Mouse (Mus musculus) gastrocnemius, postnatal 36 days (tissue): ENCODE measurements around the gene Rnf181. TPM values are rescaled to one million over a fixed set of nuclear protein-coding genes. Genes with fewer than 3 reads are reported as not detected.
A peak's percentile ranks its signal among the peaks of the same experiment; 100 is the strongest.

Experiments
- DNase-seq, 2 experiments: peaks; one replicate each; pipeline ENCODE4 v3.0.0; 2022
- intact Hi-C: fragments of 180-260 bp; cut with DNase I; formaldehyde crosslinking; loops from one replicate; pipeline ENCODE4 v1.15.1; 2025
- total RNA-seq, 2 experiments: library from RNA; stranded (reverse); gene quantifications; 2 replicates each; pipeline ENCODE4 v1.2.3; 2021

Rnf181 gene
- total RNA-seq, 2 experiments from 2014 or later, result 23.7 to 24.2 TPM

DNA sequence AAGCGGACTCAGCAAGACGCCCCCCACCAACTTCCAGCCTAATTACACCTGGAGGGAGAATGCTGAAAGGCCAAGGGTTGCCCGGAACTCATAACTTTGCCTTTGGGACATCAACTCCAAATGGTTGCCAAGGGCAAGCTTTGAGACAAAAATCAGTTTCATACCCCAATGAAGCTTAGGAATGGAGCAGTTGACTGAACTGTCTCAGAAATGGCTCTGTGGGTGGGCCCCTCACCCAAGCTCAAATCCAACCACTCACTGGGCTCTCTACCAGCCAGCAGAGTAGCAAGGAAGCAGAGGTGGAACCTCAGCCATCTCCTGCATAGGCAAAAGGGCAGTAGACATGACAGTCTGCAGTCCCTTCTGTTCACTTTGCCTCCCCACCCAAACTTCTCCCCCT is 21.1 kb upstream of the Rnf181 start:
- no peak for DNase-seq

DNA sequence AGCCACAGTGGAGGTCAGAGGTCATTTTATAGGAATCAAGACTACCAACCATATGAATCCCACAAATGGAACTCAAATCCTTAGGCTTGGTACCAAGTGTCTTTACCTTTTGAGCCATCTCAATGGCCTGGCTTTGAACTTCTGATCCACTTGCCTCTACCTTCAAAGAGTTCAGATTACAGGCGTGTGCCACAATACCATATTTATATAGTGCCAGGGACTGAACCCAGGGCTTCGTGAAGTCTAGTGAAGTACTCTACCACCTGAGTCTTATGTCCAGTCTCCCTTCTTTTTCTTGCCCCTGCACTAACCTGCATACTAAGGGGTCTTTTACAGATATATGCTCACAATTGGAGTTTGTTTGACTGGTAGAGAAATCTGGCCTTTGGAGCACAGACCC is 19.8 kb upstream of the Rnf181 start:
- no peak for DNase-seq
- intact Hi-C loops, result no loop called here

More for the DNA sequence above, 21.1 kb upstream of the Rnf181 start:
- intact Hi-C loops, result no loop called here

- DNase-seq, result no peak
- intact Hi-C loops, result no loop called here
Measured at GRCm38 (mm10) chr6:72385258-72385657, 18.5 kb upstream of the Rnf181 start.

DNA sequence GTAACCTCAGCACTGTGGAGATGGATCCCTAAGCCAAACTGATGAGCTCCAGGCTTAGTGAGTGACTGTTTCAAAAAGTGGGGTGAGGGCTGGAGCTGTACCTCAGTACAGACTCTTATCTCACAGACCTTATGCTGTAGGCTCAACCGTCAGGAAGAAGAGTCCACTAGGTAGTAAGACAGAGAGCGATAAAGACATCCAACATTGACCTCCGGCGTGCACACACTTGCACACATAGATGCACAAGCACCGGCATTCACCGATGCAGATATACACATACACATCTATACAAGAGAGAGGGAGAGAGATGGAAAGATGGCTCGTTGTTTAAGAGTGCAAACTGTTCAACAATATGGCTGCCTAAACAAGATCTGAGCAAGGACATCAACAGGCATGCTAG is 17.2 kb upstream of the Rnf181 start:
- DNase-seq, result no peak
- intact Hi-C loops, result no loop called here

DNA sequence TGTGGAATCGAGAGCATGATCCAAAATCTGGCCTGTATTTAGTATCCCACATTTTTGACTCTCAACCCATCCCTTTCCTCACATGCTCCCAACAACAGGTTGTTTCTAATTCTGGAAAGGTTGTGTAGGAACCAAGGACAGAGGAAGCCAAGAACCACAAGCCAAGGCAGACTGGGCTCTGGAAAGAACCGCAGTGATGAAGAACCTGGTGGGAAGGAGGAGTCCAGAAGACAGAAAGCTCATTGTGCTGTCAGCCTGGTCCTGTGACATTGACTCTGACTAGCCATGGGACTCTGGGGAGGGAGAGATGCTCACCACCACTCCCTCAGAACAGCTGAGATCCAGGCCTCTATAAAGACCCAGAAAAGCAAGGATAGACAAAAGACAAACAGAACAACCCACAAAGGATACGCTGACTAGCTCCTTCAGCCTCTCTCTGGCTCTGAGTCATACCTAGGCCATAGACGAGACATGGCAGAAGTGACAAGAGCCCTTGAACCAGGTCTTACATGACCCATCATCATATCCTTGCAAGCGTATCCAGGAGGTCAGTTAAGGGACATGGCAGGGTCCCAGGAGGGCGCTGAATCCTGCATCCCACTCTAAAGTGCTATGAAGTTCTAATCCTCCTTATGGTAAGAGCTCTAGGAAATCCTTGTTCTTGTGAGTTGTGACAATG is 16.5 kb upstream of the Rnf181 start:
- DNase-seq, result no peak
- intact Hi-C loops, result no loop called here

- intact Hi-C loops, result no loop called here
Measured at GRCm38 (mm10) chr6:72382494-72382893, 15.7 kb upstream of the Rnf181 start.

DNA sequence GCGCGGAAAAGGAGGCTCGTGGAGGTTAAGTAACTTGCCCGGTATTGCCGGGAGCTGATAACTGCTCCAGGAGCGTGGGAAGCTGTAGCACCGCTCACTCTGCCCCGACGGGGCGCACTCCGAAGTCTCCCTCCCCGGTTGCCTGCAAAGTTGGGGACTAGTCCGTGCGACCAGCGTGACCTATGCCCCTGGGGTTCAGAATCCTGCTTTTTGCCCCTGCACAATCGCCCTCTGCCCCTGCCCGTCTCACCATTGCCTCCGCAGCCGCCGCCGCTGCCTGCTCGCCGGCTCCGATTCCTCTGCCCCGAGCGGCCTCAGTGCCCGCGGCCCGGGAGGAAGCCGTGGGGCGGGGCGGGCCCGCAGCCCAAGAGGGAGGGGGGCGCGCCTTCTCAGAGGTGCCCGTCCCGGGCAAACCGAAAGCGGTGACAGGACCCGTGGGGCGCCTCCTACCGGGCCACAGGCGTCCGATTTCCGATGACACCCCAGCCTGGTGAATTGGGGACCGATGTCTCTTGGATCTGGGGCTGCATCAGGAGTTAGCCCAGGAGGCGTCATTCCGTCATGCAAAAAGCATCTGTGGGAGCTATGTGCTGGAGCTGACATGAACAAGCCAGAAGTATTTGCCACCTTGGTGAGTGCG is 13.5 kb upstream of the Rnf181 start, which contains the start of gene Vamp5:
Vamp5 (minus strand) TSS at position 338 of the 640 bp plus-strand sequence.
- intact Hi-C loops, result no loop called here
- DNase-seq, result peak; percentile 79

More at GRCm38 (mm10) chr6:72382494-72382893, 15.7 kb upstream of the Rnf181 start:
- no peak for DNase-seq

DNA sequence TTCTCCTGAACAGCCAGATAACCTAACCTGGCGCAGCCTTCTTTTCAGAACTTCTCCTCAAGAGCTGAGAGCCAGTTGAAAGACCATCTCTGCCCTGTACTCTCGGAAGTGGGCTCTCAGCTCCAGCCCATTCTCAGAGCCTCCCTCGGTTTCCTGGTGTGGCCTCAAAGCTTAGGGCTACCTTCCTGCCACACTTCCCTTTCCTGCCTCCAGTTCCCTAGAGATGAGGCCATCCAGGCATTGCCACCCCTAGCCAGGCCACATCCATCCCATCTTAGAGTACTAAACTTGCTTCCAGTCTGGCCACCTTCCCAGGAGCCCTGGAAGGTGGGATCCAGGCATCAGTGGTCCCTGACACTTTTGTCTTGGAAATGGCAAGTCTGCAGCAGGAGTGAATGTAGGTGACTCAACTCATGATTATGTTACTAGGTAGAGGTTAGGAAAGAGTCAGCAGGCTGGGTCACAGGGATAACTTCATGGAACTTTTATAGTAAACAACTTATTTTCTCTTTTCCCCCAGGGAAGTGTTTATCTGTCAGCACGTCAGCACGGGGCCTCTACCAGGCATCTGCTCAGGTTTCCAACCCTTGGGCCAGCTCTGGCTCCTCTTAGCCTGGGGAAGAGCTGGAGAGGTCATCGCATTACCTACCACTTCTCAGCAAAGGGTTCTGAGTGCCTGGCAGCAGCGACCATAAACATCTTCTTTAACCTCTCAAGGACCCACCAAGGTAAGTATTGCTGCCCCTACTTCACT is 12.8 kb upstream of the Rnf181 start:
- peak; percentile 19 to 39 for DNase-seq
- intact Hi-C loops, result no loop called here

GRCm38 (mm10) chr6:72378510-72379234 is 11.9 kb upstream of the Rnf181 start:
- intact Hi-C loops, result no loop called here
- no peak for DNase-seq

GRCm38 (mm10) chr6:72374820-72375563 is 8.2 kb upstream of the Rnf181 start:
- DNase-seq, result no peak
- intact Hi-C loops, result no loop called here

GRCm38 (mm10) chr6:72374206-72374605 is 7.5 kb upstream of the Rnf181 start:
- no peak for DNase-seq
- intact Hi-C loops, result no loop called here

GRCm38 (mm10) chr6:72373184-72373583 is 6.4 kb upstream of the Rnf181 start:
- intact Hi-C loops, result no loop called here
- no peak for DNase-seq

DNA sequence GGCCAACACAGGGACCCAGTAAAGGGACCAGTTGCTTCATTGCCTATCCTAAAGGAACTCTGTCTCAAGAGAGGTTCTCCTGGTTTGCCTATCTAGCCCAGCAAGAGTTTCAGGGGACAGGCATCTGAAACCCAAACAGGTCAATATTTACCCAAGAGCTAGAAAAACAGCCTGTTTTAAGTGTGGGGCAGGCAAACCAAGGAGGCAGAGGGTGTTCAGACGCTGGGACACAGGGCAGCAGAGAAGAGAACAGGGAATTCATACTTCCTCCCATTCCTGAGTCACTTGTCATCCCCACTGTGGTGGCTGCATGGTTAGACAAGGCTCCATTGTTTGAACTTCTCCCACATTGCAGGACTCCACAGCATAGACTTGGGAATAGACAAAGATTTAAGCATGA is 4.8 kb upstream of the Rnf181 start:
- intact Hi-C loops, result no loop called here
- no peak for DNase-seq

GRCm38 (mm10) chr6:72371147-72371546 is 4.4 kb upstream of the Rnf181 start:
- DNase-seq, result no peak
- intact Hi-C loops, result no loop called here

GRCm38 (mm10) chr6:72370091-72370490 is 3.3 kb upstream of the Rnf181 start:
- DNase-seq, result no peak
- intact Hi-C loops, result no loop called here

DNA sequence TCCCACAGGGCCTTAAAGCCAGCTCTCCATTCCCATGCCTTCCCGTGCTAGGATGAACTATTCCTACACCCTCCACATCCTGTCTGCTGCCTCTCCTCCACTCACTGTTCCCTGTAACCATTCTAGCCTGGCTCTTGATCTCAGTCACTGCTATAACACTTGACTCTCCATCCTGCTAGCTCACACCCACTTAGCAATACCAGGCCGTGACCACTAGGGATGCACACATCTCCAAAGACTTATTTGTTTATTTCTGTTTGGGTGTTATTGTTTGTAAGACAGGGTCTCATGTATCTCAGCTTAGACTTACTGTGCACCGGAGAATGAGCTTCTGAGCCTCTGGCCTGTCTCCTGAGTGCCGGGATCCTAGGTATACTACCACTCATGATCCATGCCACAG is 2.8 kb upstream of the Rnf181 start:
- intact Hi-C loops, result no loop called here
- no peak for DNase-seq

DNA sequence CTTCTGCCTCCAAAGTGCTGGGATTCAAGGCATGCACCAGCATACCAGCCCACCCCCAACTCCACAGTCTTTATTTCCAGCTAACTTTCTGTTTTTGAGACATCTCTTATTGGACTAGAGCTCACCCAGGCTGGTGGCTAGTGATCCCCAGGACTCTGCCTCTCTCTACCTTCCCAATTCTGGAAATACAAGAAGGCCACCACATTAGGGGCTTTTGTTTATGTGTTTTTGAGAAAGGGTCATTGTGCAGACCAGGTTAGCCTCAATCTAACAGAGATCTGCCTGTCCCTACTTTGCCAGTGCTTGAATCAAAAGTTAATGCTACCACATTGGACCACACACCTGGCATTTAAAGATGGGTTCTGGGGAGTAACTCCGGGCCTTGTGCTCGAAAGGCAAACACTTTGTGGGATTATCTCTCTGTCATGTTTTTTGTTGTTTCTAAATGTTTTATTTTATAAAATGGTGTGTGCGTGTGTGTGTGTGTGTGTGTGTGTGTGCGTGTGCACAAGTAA is 761 bp upstream of the Rnf181 start:
- intact Hi-C loops, result no loop called here
- DNase-seq, result no peak

DNA sequence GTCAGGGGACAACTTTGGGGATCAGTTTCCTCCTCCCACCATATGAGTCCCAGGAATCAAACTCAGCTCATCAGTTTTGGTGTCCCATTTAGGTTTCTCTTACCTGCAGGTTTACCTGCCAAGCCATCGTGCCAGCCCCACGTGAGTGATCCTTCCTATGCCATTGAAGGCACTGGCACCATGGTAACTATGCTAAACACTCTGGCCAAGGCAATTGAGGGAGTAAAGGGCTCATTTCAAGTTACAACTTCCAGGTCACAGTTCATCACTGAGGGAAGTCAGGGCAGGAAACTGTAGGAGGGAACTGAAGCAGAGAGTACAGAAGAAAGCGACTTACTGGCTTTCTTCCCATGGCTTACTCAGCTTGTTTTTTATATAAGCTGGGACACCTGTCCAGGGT is 452 bp downstream of the Rnf181 start:
- intact Hi-C loops, result no loop called here

DNA sequence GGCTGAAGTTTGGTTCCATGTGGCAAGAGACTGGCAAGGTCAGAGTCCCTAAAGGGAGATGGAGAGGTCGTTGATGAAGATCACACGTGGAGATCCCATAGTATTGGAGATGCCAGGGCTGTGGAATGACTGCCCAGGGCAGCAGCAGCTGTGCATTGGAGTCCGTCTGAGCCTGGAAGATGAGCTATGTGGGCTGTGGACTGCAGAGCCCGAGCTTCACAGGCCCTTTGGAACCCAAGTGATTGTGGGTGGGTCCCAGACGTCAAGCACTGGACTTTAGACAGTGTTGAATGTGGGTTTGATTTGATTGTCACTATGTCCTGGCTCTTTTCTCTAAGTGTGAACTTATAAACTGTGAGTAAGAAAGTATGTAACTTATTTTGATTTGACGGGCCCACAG is 1.8 kb downstream of the Rnf181 start:
- intact Hi-C loops, result no loop called here
- no peak for DNase-seq

More for the DNA sequence above, 452 bp downstream of the Rnf181 start:
- no peak for DNase-seq

GRCm38 (mm10) chr6:72364009-72364408 is 2.7 kb downstream of the Rnf181 start:
- no peak for DNase-seq
- intact Hi-C loops, result no loop called here
